Mouse (Mus musculus): Measurements from ENCODE around the gene Med6.

GRCm38 (mm10) chr12:81627426-81627825, 32.6 kb upstream of the Med6 start:
- no peak for TF ChIP-seq POLR2A (IDR thresholded peaks at IDR 0.05; ENCODE audit: extremely low read depth, insufficient read depth, low read length)
- TF ChIP-seq CTCF (IDR thresholded peaks at IDR 0.05; ENCODE audit: low read depth, low read length), result no peak

Measured in liver, adult 2 months (tissue).